Mouse (Mus musculus): ENCODE measurements around the gene Irx5. TPM values are rescaled to one million over a fixed set of nuclear protein-coding genes. Genes with fewer than 3 reads are reported as not detected.

The Irx5 gene
- not detected for total RNA-seq (2023)

DNA sequence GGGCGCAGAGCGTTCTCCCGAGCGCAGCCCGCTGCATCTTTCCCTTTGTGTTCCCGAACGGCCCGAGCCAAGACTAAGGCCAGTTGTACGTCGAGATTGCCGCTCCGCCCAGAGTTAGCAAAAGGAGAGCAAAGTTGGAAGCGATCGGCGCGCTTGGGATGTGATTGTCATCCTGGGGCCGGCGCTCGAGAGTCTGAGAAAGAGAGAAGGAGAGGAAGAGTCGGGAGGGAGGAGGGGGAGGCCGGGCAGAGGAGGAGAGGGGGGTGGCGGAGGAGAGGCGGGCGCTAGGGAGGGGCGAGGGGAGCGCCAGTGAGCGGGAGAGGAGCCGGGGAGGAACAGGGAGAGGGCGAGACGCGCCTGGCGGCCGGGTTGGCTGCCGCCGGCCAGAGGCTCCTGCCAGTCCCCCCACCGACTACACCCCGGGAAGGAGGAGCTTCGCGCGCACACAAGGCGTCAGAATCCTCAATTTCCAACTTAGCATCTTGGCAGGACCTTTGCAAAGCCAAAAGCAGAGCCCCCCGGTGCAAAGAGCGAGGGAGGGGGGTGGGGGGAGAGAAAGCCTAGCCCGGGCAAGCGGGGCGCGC lies at the start of gene Irx5:
Irx5 (plus strand) TSS at position 228 of the 584 bp plus-strand sequence.

